Mouse (Mus musculus): ENCODE results near the gene Ddx39. TPM values are rescaled to one million over a fixed set of nuclear protein-coding genes. Genes with fewer than 3 reads are reported as not detected.

Gene Ddx39
- total RNA-seq, 1 experiment from 2014 or later, result 109 TPM

DNA sequence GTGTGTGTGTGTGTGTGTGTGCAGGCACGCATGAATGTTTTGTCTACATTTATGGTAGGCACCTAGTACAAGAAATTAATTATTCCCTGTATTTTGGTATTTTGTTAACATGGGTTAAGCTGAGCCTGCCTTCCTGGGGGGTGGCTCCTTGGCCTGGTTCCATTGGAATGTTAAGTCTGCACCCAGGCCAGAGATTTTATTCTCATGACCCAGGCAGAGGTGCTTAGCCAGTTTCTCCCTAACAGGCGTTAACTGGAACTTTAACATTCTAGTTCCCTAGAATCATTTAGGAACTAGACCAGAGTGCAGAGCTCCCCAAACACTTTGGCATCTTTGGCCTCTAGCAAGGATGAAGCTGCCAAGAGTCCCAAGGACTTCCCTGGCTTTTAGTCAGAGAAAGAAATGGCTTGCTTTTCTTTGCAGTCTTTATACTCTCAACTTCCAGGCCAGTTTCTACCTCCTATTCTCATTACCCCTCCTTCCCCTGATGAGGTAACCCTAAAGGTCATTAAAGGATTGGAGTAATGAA lies 44.3 kb downstream of the Ddx39 start:
- no peak for ATAC-seq (replicated peaks; ENCODE audit: low read depth, poor library complexity, severe bottlenecking)

- no peak for ATAC-seq (replicated peaks; ENCODE audit: low read depth, poor library complexity, severe bottlenecking)
Measured at GRCm38 (mm10) chr8:83764116-83764515, 49.1 kb downstream of the Ddx39 start.

- no peak for ATAC-seq (replicated peaks; ENCODE audit: low read depth, poor library complexity, severe bottlenecking)
Measured at GRCm38 (mm10) chr8:83764717-83765116, 49.7 kb downstream of the Ddx39 start.

DNA sequence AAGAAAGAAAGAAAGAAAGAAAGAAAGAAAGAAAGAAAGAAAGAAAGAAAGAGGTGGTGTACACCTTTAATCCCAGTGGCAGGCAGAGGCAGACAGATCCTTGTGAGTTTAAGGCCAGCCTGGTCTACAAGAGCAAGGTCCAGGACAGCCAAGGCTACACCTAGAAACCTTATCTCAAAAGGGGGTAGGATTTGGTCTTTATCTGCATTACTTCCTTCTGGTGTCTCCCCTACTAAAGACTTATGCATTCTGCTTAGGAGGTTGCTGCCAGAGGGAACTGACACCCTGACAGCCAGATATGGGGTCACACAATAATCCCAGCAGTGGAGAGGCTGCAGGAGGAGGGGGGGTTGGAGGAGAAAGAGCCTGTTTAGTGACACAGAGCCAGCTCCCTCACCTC lies 50.7 kb downstream of the Ddx39 start:
- no peak for ATAC-seq (replicated peaks; ENCODE audit: low read depth, poor library complexity, severe bottlenecking)

DNA sequence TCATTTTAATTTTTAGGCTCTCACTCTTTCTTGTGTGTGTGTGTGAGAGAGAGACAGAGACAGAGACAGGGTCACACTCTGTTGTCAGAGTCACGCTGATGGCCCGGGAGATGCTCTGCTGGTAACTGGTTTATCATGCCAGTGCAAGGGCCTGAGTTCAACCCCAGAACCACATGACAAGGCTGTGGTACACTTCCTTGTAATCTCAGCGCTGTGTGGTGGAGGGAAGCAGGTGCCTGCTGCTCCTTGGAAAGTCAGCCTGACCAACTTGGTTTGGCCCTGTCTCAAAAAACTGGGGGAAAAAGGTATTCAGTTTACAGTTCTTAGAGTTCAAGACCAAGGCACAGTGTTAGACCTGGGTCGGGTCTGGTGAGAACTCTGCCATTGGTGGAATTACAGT lies 52.5 kb downstream of the Ddx39 start:
- ATAC-seq (replicated peaks; ENCODE audit: low read depth, poor library complexity, severe bottlenecking), result peak; percentile 42

DNA sequence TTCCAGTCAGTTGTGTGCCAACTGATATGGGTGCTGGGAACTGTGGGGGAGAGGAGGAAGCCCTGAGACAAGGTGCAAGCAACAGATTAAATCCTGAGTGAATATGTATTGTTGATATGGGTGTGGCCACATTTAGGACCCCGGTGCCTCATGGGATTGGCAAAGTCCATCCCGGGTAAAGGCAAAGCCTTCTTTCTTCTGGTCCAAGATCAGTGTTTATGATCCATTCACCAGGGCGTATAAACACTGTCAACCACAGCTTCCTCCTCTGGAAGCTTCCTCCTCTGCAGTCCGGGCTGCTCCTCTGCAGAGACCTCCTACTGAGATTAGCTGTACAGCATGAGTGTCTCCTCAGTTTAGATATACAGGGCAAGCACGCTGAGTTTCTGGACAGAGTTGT lies 53.5 kb downstream of the Ddx39 start:
- peak; percentile 63 for ATAC-seq (replicated peaks; ENCODE audit: low read depth, poor library complexity, severe bottlenecking)

- ATAC-seq (replicated peaks; ENCODE audit: low read depth, poor library complexity, severe bottlenecking), result no peak
Measured at GRCm38 (mm10) chr8:83769720-83770119, 54.7 kb downstream of the Ddx39 start.

DNA sequence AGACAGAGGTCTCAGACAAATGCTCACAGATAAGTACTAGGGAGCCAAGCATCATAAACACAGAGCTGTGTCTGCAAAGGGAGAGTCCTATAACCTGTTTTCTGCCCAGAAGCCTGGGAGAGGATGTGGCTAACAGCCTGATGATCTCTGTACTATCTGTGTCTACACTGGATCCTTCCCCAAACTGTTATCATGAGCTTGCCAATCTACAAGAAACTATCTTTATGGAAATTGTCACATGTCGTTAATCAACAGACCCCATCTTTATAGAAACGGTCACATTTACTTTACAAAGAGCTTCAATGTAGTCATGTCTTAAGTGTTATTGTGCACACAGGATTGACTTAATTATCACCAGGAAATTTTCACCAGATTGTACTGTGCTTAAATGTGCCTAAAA lies 55.7 kb downstream of the Ddx39 start:
- no peak for ATAC-seq (replicated peaks; ENCODE audit: low read depth, poor library complexity, severe bottlenecking)

- ATAC-seq (replicated peaks; ENCODE audit: low read depth, poor library complexity, severe bottlenecking), result no peak
Measured at GRCm38 (mm10) chr8:83771791-83772190, 56.8 kb downstream of the Ddx39 start.

- peak; percentile 56 for ATAC-seq (replicated peaks; ENCODE audit: low read depth, poor library complexity, severe bottlenecking)
Measured at GRCm38 (mm10) chr8:83772701-83773451, 57.9 kb downstream of the Ddx39 start.

- ATAC-seq (replicated peaks; ENCODE audit: low read depth, poor library complexity, severe bottlenecking), result no peak; the same call in 1 of the 2 replicates
Measured at GRCm38 (mm10) chr8:83773452-83773846, 58.5 kb downstream of the Ddx39 start.

DNA sequence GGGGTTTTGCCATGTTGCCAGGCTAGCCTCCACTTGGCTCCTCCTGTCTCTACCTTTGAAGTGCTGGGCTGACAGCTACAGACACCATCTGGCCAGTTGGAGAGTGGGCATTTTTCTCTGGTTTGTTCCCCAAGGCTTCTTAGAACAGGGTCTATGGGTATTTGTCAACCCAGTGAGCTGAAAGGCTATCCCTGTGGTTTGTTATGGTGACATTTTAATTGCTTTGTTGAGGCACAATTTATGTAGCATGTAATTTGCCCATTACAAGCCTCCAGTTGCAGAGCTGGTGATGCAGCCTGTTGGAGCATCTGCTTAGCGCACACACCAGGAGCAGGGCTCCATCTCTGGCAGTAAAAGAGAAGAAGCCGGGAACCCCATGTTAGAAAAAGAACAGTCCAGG lies 59.2 kb downstream of the Ddx39 start:
- ATAC-seq (replicated peaks; ENCODE audit: low read depth, poor library complexity, severe bottlenecking), result no peak

Other genes starting within 250 kb of the Ddx39 start
- gene Olfr370, start 179.4 kb upstream of the Ddx39 start, total RNA-seq (2017), result not detected in 2 replicates
- 169 and 208 TPM in 2 replicates for gene Ndufb7, start 148.5 kb upstream of the Ddx39 start, total RNA-seq (2017)
- 260 and 286 TPM in 2 replicates for gene Tecr, start 107.2 kb upstream of the Ddx39 start, total RNA-seq (2017)
- 60.2 and 72.6 TPM in 2 replicates for gene Dnajb1, start 107.0 kb upstream of the Ddx39 start, total RNA-seq (2017)
- 18.2 and 18.5 TPM in 2 replicates for gene Gipc1, start 62.5 kb upstream of the Ddx39 start, total RNA-seq (2017)
- gene Ptger1, start 48.5 kb upstream of the Ddx39 start, total RNA-seq (2017), result 1.6 and 4.5 TPM in 2 replicates
- 34.4 and 63.9 TPM in 2 replicates for gene Pkn1, start 16.0 kb upstream of the Ddx39 start, total RNA-seq (2017)
- 15.0 and 15.2 TPM in 2 replicates for gene Adgre5, start 26.1 kb downstream of the Ddx39 start, total RNA-seq (2017)
- gene Adgrl1, start 184.9 kb downstream of the Ddx39 start, total RNA-seq (2017), result 4.0 and 6.1 TPM in 2 replicates
- 0.05 TPM in 1 of 2 replicates, not detected in the other for gene Gm10644, start 240.0 kb downstream of the Ddx39 start, total RNA-seq (2017)
- gene Asf1b, start 240.3 kb downstream of the Ddx39 start, total RNA-seq (2017), result 20.7 and 33.8 TPM in 2 replicates

All from common myeloid progenitor, adult 5-6 weeks (primary cell).